Mouse (Mus musculus): ENCODE results near the gene Chga. TPM values are rescaled to one million over a fixed set of nuclear protein-coding genes. Genes with fewer than 3 reads are reported as not detected.

Gene Chga
- polyA plus RNA-seq, 1 experiment from 2014 or later = 2.5 TPM

- H3K4me3 ChIP-seq (ENCODE audit: low read length) = no peak overlapping the region
- no peak overlapping the region for H3K27ac ChIP-seq (ENCODE audit: low read length)
- no peaks in the 10 kb centered on the region for H3K4me1 ChIP-seq (ENCODE audit: control insufficient read depth, insufficient read depth, low read length)
- no peak overlapping the region for H3K9ac ChIP-seq (ENCODE audit: low read length)
- WGBS = 82% methylated on average over 13 of the region's 13 CpGs
- no peaks in the 10 kb centered on the region for H3K36me3 ChIP-seq (ENCODE audit: control insufficient read depth, insufficient read depth)
- no peaks in the 10 kb centered on the region for H3K9me3 ChIP-seq (replicated peaks; ENCODE audit: control insufficient read depth, low read length)
- ATAC-seq (replicated peaks; ENCODE audit: extremely low read depth, insufficient read depth, low FRiP score) = no peak
- H3K27me3 ChIP-seq (ENCODE audit: control insufficient read depth, insufficient read depth, low read length) = no peaks in the 10 kb centered on the region
- no peak overlapping the region for H3K4me2 ChIP-seq (ENCODE audit: low read depth, low read length)
Observed at GRCm38 (mm10) chr12:102570111-102570510, 15.3 kb downstream of the Chga start.

- 59% methylated on average over 5 of the region's 5 CpGs for WGBS
- Histone ChIP-seq H3K27me3 (ENCODE audit: control insufficient read depth, insufficient read depth, low read length) (no peaks in the 10 kb centered on the region), H3K9me3 (replicated peaks; ENCODE audit: control insufficient read depth, low read length) (no peaks in the 10 kb centered on the region), H3K4me2 (ENCODE audit: low read depth, low read length) (no peak overlapping the region), H3K9ac (ENCODE audit: low read length) (no peak overlapping the region), H3K4me3 (ENCODE audit: low read length) (no peak overlapping the region), H3K27ac (ENCODE audit: low read length) (no peak overlapping the region), H3K36me3 (ENCODE audit: control insufficient read depth, insufficient read depth) (no peaks in the 10 kb centered on the region), H3K4me1 (ENCODE audit: control insufficient read depth, insufficient read depth, low read length) (no peaks in the 10 kb centered on the region)
- ATAC-seq (replicated peaks; ENCODE audit: extremely low read depth, insufficient read depth, low FRiP score) = no peak
Observed at GRCm38 (mm10) chr12:102570734-102571133, 16.0 kb downstream of the Chga start.

DNA sequence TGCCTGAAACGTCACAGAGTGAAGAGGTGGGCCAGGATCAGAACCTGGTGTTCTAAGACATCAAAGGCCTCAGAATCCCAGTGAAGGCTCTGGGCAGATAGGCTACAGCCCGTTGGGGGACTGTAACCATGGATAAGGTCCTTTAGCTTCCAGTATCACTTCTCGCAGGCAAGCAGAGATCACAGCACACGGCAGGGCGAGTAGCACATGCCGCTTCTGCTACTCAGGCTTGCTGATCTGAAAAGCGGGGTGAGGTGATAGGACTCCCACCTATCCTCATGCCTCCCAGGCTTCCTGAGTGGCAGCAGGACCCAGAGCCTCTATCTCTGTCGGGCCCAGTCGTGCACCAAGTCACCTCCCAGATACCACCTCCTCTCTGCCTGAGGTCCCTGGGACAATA, 16.9 kb downstream of the Chga start:
- Histone ChIP-seq H3K9me3 (replicated peaks; ENCODE audit: control insufficient read depth, low read length) (no peaks in the 10 kb centered on the region), H3K27ac (ENCODE audit: low read length) (no peak overlapping the region), H3K4me2 (ENCODE audit: low read depth, low read length) (no peak overlapping the region), H3K9ac (ENCODE audit: low read length) (no peak overlapping the region), H3K36me3 (ENCODE audit: control insufficient read depth, insufficient read depth) (no peaks in the 10 kb centered on the region), H3K27me3 (ENCODE audit: control insufficient read depth, insufficient read depth, low read length) (no peaks in the 10 kb centered on the region), H3K4me3 (ENCODE audit: low read length) (no peak overlapping the region), H3K4me1 (ENCODE audit: control insufficient read depth, insufficient read depth, low read length) (no peaks in the 10 kb centered on the region)
- ATAC-seq (replicated peaks; ENCODE audit: extremely low read depth, insufficient read depth, low FRiP score) = no peak
- 70% methylated on average over 9 of the region's 9 CpGs for WGBS

GRCm38 (mm10) chr12:102573036-102573435, 18.3 kb downstream of the Chga start:
- no peak overlapping the region for H3K9ac ChIP-seq (ENCODE audit: low read length)
- no peak overlapping the region for H3K27ac ChIP-seq (ENCODE audit: low read length)
- 56% methylated on average over 7 of the region's 7 CpGs for WGBS
- H3K4me1 ChIP-seq (ENCODE audit: control insufficient read depth, insufficient read depth, low read length) = no peaks in the 10 kb centered on the region
- no peaks in the 10 kb centered on the region for H3K27me3 ChIP-seq (ENCODE audit: control insufficient read depth, insufficient read depth, low read length)
- H3K36me3 ChIP-seq (ENCODE audit: control insufficient read depth, insufficient read depth) = no peaks in the 10 kb centered on the region
- H3K9me3 ChIP-seq (replicated peaks; ENCODE audit: control insufficient read depth, low read length) = no peaks in the 10 kb centered on the region
- H3K4me2 ChIP-seq (ENCODE audit: low read depth, low read length) = no peak overlapping the region
- no peak for ATAC-seq (replicated peaks; ENCODE audit: extremely low read depth, insufficient read depth, low FRiP score)
- no peak overlapping the region for H3K4me3 ChIP-seq (ENCODE audit: low read length)

DNA sequence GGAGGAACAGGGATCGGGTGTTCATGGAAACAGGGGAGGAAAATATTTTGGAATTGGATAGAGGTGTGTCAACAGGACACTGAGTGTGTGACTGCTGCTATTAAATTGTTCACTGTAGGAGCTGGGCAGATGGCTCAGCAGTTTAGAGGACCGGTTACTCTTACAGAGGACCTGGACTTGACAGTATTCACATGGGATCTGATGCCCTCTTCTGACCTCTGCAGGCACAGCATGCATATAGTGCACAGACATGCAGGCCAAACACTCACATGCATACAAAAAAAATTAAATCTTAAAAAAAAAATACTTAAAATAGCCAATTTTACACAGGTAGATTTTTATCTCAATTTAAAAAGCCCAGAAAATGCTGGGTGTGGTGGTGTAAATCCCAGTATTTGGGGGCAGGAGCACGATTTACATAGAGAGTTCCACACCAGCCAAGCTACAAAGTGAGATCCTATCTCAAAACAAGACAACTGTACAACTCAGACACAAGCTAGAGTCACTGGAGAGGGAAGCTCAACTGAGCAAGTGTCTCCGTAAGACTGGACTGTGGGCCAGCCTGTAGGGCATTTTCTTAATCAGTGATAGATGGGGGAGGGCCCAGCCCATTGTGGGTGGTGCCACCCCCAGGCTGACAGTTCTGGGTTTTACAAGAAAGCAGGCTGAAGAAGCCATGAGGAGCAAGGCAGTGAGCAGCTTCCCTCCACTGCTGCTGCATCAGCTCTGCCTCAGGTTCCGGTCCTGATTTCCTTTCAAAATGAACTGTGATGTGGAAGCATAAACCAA, 21.0 kb downstream of the Chga start:
- 80% methylated on average over 5 of the region's 5 CpGs for WGBS
- Histone ChIP-seq H3K27me3 (ENCODE audit: control insufficient read depth, insufficient read depth, low read length) (no peaks in the 10 kb centered on the region), H3K27ac (ENCODE audit: low read length) (no peak overlapping the region), H3K4me3 (ENCODE audit: low read length) (no peak overlapping the region), H3K4me2 (ENCODE audit: low read depth, low read length) (no peak overlapping the region), H3K4me1 (ENCODE audit: control insufficient read depth, insufficient read depth, low read length) (no peaks in the 10 kb centered on the region), H3K9me3 (replicated peaks; ENCODE audit: control insufficient read depth, low read length) (no peaks in the 10 kb centered on the region), H3K9ac (ENCODE audit: low read length) (no peak overlapping the region), H3K36me3 (ENCODE audit: control insufficient read depth, insufficient read depth) (no peaks in the 10 kb centered on the region)
- no peak for ATAC-seq (replicated peaks; ENCODE audit: extremely low read depth, insufficient read depth, low FRiP score)

DNA sequence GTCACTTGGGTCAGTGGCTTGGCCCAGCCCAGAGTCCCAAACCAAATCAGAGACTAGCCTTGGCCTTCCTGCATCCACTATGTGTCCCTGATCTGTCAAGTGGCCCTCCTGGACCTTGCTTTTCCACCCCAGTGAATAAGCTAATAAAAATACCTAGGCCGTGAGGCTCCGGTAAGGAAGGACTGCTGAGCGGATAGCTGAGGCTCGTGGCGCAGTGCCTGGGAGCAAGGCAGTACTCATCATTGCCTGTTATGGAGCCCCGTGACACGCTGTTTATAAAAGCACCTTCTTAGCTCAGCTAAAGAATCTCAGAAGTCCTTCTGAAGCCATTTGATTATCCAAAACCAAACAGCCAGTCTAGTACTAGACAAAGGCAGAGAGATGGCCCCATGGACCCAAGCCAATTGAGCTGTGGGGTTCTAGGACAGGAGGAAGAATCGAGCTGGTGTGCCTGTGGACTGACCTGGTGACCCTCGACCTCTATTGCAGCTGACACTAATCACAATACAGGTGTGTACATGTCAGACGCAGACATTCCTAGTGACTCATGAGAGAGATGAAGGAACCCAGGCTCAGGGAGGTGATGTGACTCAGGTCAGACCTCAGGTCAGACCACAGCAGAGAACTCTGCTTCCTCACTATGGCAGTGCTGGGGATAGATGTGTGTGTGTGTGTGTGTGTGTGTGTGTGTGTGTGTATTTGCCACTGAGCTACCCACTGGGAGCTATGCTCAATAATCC, 22.1 kb downstream of the Chga start:
- H3K4me3 ChIP-seq (ENCODE audit: low read length) = no peak overlapping the region
- H3K27ac ChIP-seq (ENCODE audit: low read length) = no peak overlapping the region
- no peaks in the 10 kb centered on the region for H3K4me1 ChIP-seq (ENCODE audit: control insufficient read depth, insufficient read depth, low read length)
- H3K36me3 ChIP-seq (ENCODE audit: control insufficient read depth, insufficient read depth) = no peaks in the 10 kb centered on the region
- no peak overlapping the region for H3K4me2 ChIP-seq (ENCODE audit: low read depth, low read length)
- no peaks in the 10 kb centered on the region for H3K27me3 ChIP-seq (ENCODE audit: control insufficient read depth, insufficient read depth, low read length)
- no peak overlapping the region for H3K9ac ChIP-seq (ENCODE audit: low read length)
- no peaks in the 10 kb centered on the region for H3K9me3 ChIP-seq (replicated peaks; ENCODE audit: control insufficient read depth, low read length)
- ATAC-seq (replicated peaks; ENCODE audit: extremely low read depth, insufficient read depth, low FRiP score) = no peak
- 84% methylated on average over 10 of the region's 10 CpGs for WGBS

GRCm38 (mm10) chr12:102579041-102579440, 24.3 kb downstream of the Chga start:
- no peaks in the 10 kb centered on the region for H3K27me3 ChIP-seq (ENCODE audit: control insufficient read depth, insufficient read depth, low read length)
- ATAC-seq (replicated peaks; ENCODE audit: extremely low read depth, insufficient read depth, low FRiP score) = no peak; the same call in 1 of the 2 replicates
- H3K4me3 ChIP-seq (ENCODE audit: low read length) = no peak overlapping the region
- no peak overlapping the region for H3K9ac ChIP-seq (ENCODE audit: low read length)
- H3K9me3 ChIP-seq (replicated peaks; ENCODE audit: control insufficient read depth, low read length) = no peaks in the 10 kb centered on the region
- WGBS = 49% methylated on average over 6 of the region's 6 CpGs
- H3K36me3 ChIP-seq (ENCODE audit: control insufficient read depth, insufficient read depth) = no peaks in the 10 kb centered on the region
- no peaks in the 10 kb centered on the region for H3K4me1 ChIP-seq (ENCODE audit: control insufficient read depth, insufficient read depth, low read length)
- H3K4me2 ChIP-seq (ENCODE audit: low read depth, low read length) = no peak overlapping the region
- H3K27ac ChIP-seq (ENCODE audit: low read length) = no peak overlapping the region

DNA sequence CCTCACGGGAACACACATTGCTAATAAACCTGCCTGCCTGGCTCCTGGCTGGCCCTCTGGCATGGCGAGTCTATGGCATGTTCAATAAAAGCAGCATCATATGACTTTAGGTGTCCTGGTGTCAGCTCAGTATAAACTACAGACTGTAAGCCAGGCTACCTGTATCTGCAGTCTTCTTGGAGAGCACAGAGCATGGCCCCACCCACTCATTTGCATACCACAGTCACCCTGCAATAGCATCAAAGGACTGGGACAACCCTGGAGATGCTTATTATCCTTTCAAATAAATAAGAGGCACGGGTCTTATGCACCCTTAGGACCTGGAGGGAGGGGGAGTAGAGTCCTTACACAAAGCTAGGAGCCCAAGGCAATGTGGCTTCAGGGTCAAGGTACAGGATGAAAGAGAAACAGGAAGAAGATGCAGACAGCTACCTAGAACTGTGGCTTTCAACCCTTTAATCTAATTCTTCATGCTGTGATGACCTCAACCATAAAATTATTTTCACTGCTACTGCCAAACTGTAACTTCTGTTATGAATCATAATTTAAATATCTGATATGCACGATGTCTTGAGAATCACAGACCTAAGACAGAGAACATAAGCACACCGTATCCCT, 26.9 kb downstream of the Chga start:
- Histone ChIP-seq H3K9me3 (replicated peaks; ENCODE audit: control insufficient read depth, low read length) (no peaks in the 10 kb centered on the region), H3K9ac (ENCODE audit: low read length) (no peak overlapping the region), H3K36me3 (ENCODE audit: control insufficient read depth, insufficient read depth) (no peaks in the 10 kb centered on the region), H3K4me2 (ENCODE audit: low read depth, low read length) (no peak overlapping the region), H3K27me3 (ENCODE audit: control insufficient read depth, insufficient read depth, low read length) (no peaks in the 10 kb centered on the region), H3K27ac (ENCODE audit: low read length) (no peak overlapping the region), H3K4me3 (ENCODE audit: low read length) (no peak overlapping the region), H3K4me1 (ENCODE audit: control insufficient read depth, insufficient read depth, low read length) (peaks cover 2% of the 10 kb centered on the region; the same call in 1 of the 2 replicates)
- no peak for ATAC-seq (replicated peaks; ENCODE audit: extremely low read depth, insufficient read depth, low FRiP score)
- WGBS = 68% methylated on average over 5 of the region's 5 CpGs

- Histone ChIP-seq H3K9ac (ENCODE audit: low read length) (no peak overlapping the region), H3K27me3 (ENCODE audit: control insufficient read depth, insufficient read depth, low read length) (no peaks in the 10 kb centered on the region), H3K4me2 (ENCODE audit: low read depth, low read length) (no peak overlapping the region), H3K4me1 (ENCODE audit: control insufficient read depth, insufficient read depth, low read length) (peaks cover 2% of the 10 kb centered on the region; the same call in 1 of the 2 replicates), H3K27ac (ENCODE audit: low read length) (no peak overlapping the region), H3K36me3 (ENCODE audit: control insufficient read depth, insufficient read depth) (no peaks in the 10 kb centered on the region), H3K9me3 (replicated peaks; ENCODE audit: control insufficient read depth, low read length) (no peaks in the 10 kb centered on the region), H3K4me3 (ENCODE audit: low read length) (no peak overlapping the region)
- 72% methylated on average over 11 of the region's 11 CpGs for WGBS
- ATAC-seq (replicated peaks; ENCODE audit: extremely low read depth, insufficient read depth, low FRiP score) = no peak
Observed at GRCm38 (mm10) chr12:102582441-102582840, 27.7 kb downstream of the Chga start.

Measured in heart, embryonic 16.5 days (tissue).